ENCODE assay signal across 8 mouse cellular contexts in genomic region chr15:28051104-28051625, GRCm38 (mm10). TPM values are rescaled to one million over a fixed set of nuclear protein-coding genes. Genes with fewer than 3 reads are reported as not detected.
DNase-seq lines count a peak whose midpoint lies in the region; ATAC-seq and TF ChIP-seq lines count a peak whose summit lies in the region.

No protein-coding gene starts in this region.

- H3K4me1 ChIP-seq in embryonic facial prominence, embryonic 12.5 days, result peaks cover 16% of the 10 kb centered on the region
- peaks cover 7% of the 10 kb centered on the region for H3K4me1 ChIP-seq in heart, embryonic 10.5 days
- H3K4me1 ChIP-seq in kidney, postnatal 0 days (replicated peaks; ENCODE audit: insufficient read depth, low read length), result no peaks in the 10 kb centered on the region; the same call in 1 of the 2 replicates
- H3K4me1 ChIP-seq in midbrain, embryonic 11.5 days (ENCODE audit: control insufficient read depth, insufficient read depth, low read length), result peaks cover 6% of the 10 kb centered on the region

- no peak overlapping the region for H3K4me3 ChIP-seq in embryonic facial prominence, embryonic 12.5 days
- H3K4me3 ChIP-seq in heart, embryonic 10.5 days, result 0 out of 2 replicates have a peak overlapping the region, but pooled peaks have one; percentile 12
- H3K4me3 ChIP-seq in kidney, postnatal 0 days (replicated peaks; ENCODE audit: low read depth, low read length), result 0 out of 2 replicates have a peak overlapping the region, but pooled peaks have one; percentile 2
- peak overlapping the region; percentile 13; the same call in 1 of the 2 replicates for H3K4me3 ChIP-seq in midbrain, embryonic 11.5 days (ENCODE audit: low read depth, low read length)

- no peak for TF ChIP-seq CTCF in kidney, postnatal 0 days (IDR thresholded peaks at IDR 0.05; ENCODE audit: low read depth)

- H3K9ac ChIP-seq in embryonic facial prominence, embryonic 12.5 days, result no peak overlapping the region
- peak overlapping the region; percentile 44 for H3K9ac ChIP-seq in kidney, postnatal 0 days (ENCODE audit: low read depth, low read length)
- H3K9ac ChIP-seq in midbrain, embryonic 11.5 days (ENCODE audit: low read length), result peak overlapping the region; percentile 61

- H3K4me2 ChIP-seq in embryonic facial prominence, embryonic 12.5 days (replicated peaks), result peak overlapping the region; percentile 32; the same call in 1 of the 2 replicates
- H3K4me2 ChIP-seq in kidney, postnatal 0 days (ENCODE audit: low read length), result peak overlapping the region; percentile 37
- peak overlapping the region; percentile 35 for H3K4me2 ChIP-seq in midbrain, embryonic 11.5 days

- H3K36me3 ChIP-seq in embryonic facial prominence, embryonic 12.5 days, result no peaks in the 10 kb centered on the region
- H3K36me3 ChIP-seq in heart, embryonic 10.5 days, result no peaks in the 10 kb centered on the region
- no peaks in the 10 kb centered on the region for H3K36me3 ChIP-seq in kidney, postnatal 0 days (ENCODE audit: insufficient read depth, low read length)
- H3K36me3 ChIP-seq in midbrain, embryonic 11.5 days (ENCODE audit: control insufficient read depth, insufficient read depth, low read length), result no peaks in the 10 kb centered on the region

- 20% methylated on average over 18 of the region's 18 CpGs for WGBS in embryonic facial prominence, embryonic 12.5 days
- WGBS in heart, embryonic 10.5 days, result 45% methylated on average over 18 of the region's 18 CpGs
- 27% methylated on average over 18 of the region's 18 CpGs for WGBS in kidney, postnatal 0 days
- WGBS in midbrain, embryonic 11.5 days, result 11% methylated on average over 18 of the region's 18 CpGs

- no peaks in the 10 kb centered on the region for H3K9me3 ChIP-seq in embryonic facial prominence, embryonic 12.5 days
- H3K9me3 ChIP-seq in heart, embryonic 10.5 days, result no peaks in the 10 kb centered on the region
- no peaks in the 10 kb centered on the region for H3K9me3 ChIP-seq in kidney, postnatal 0 days (replicated peaks; ENCODE audit: low read length)
- H3K9me3 ChIP-seq in midbrain, embryonic 11.5 days (ENCODE audit: control insufficient read depth, low read length), result no peaks in the 10 kb centered on the region; the same call in 1 of the 2 replicates

- no peak for ATAC-seq in embryonic facial prominence, embryonic 12.5 days (ENCODE audit: insufficient number of reproducible peaks, insufficient read depth, low FRiP score, low TSS enrichment)
- 0 out of 2 replicates have a peak, but pooled peaks have one; percentile 21 for ATAC-seq in kidney, postnatal 0 days (replicated peaks; ENCODE audit: low FRiP score, low read depth)
- ATAC-seq in midbrain, embryonic 11.5 days (ENCODE audit: low FRiP score), result peak; percentile 84
- no peak for ATAC-seq in erythroid progenitor cell, adult 5-6 weeks (replicated peaks; ENCODE audit: low FRiP score, poor library complexity, severe bottlenecking)

- H3K27me3 ChIP-seq in embryonic facial prominence, embryonic 12.5 days, result no peaks in the 10 kb centered on the region
- H3K27me3 ChIP-seq in heart, embryonic 10.5 days (ENCODE audit: insufficient read depth, poor library complexity, severe bottlenecking), result no peaks in the 10 kb centered on the region; the same call in 1 of the 2 replicates
- H3K27me3 ChIP-seq in kidney, postnatal 0 days (ENCODE audit: insufficient read depth, low read length), result no peaks in the 10 kb centered on the region
- H3K27me3 ChIP-seq in midbrain, embryonic 11.5 days (ENCODE audit: control insufficient read depth, insufficient read depth, low read length), result peaks cover 3% of the 10 kb centered on the region

- H3K27ac ChIP-seq in embryonic facial prominence, embryonic 12.5 days, result no peak overlapping the region
- peak overlapping the region; percentile 59; the same call in 1 of the 2 replicates for H3K27ac ChIP-seq in heart, embryonic 10.5 days
- peak overlapping the region; percentile 62; the same call in 1 of the 2 replicates for H3K27ac ChIP-seq in kidney, postnatal 0 days
- peak overlapping the region; percentile 48; the same call in 1 of the 2 replicates for H3K27ac ChIP-seq in midbrain, embryonic 11.5 days (ENCODE audit: low read depth, low read length)

- DNase-seq in lung, adult 18-20 months, result peak; percentile 3 to 6
- no peak for DNase-seq in lung, postnatal 25 days (ENCODE audit: low spot score)
- no peak for DNase-seq in heart, embryonic 10.5 days (ENCODE audit: low spot score)
- DNase-seq in kidney, postnatal 0 days (ENCODE audit: low spot score), result peak; percentile 52
- DNase-seq in midbrain, embryonic 11.5 days (ENCODE audit: low spot score, missing footprints), result peak; percentile 98
- DNase-seq in spleen, adult 12 weeks (ENCODE audit: low spot score), result no peak

RNA-seq across cellular contexts. Expression of gene Trio, which starts 25.5 kb away (rescaled TPM):
- polyA plus RNA-seq in embryonic facial prominence, embryonic 12.5 days (2016; fragmentation: Nextera tagmentation; extraction: Ambion mirVana), result 69.8 and 73.5 TPM in 2 replicates
- 12.7 and 22.7 TPM in 2 replicates for polyA plus RNA-seq in heart, embryonic 10.5 days (2016; fragmentation: Nextera tagmentation; extraction: Ambion mirVana)
- 17.4 and 19.9 TPM in 2 replicates for polyA plus RNA-seq in kidney, postnatal 0 days (2015; fragmentation: Nextera tagmentation; extraction: Ambion mirVana)
- 32.5 and 36.2 TPM in 2 replicates for polyA plus RNA-seq in midbrain, embryonic 11.5 days (2014; fragmentation: Nextera tagmentation; extraction: Ambion mirVana)
- total RNA-seq in erythroid progenitor cell, adult 5-6 weeks (2015; ENCODE audit: low replicate concordance), result 6.3 and 9.0 TPM in 2 replicates
- 3.4 and 5.5 TPM in 2 replicates for total RNA-seq in erythroid progenitor cell, adult 5-6 weeks (2017; ENCODE audit: low replicate concordance)

Comparison
In these comparisons a context has a peak if more than half of its experiments do, and no peak if none do; other contexts are left out.
1. DNase-seq: peak in lung, adult 18-20 months (2 of 2), kidney, postnatal 0 days (single experiment) and midbrain, embryonic 11.5 days (single experiment); none in lung, postnatal 25 days (single experiment), heart, embryonic 10.5 days (single experiment) and spleen, adult 12 weeks (single experiment).
2. ATAC-seq: peak in kidney, postnatal 0 days (single experiment) and midbrain, embryonic 11.5 days (single experiment); none in embryonic facial prominence, embryonic 12.5 days (single experiment) and erythroid progenitor cell, adult 5-6 weeks (single experiment).
3. Peak in every context shown above with its lines, with median percentiles within 50 percentile points of each other: H3K4me2 ChIP-seq.